Mouse (Mus musculus) heart, postnatal 4 days (tissue): ENCODE data around the gene Gm5431. TPM values are rescaled to one million over a fixed set of nuclear protein-coding genes. Genes with fewer than 3 reads are reported as not detected.

Experiments used
- DNase-seq: peaks from one replicate; pipeline ENCODE4 v3.0.0; 2021
- total RNA-seq, 2 experiments: library from RNA; stranded (reverse); gene quantifications; 2 replicates each; pipeline ENCODE4 v1.2.3; 2021

The Gm5431 gene
- total RNA-seq, 2 experiments from 2014 or later, result 0.26 to 0.38 TPM

DNA sequence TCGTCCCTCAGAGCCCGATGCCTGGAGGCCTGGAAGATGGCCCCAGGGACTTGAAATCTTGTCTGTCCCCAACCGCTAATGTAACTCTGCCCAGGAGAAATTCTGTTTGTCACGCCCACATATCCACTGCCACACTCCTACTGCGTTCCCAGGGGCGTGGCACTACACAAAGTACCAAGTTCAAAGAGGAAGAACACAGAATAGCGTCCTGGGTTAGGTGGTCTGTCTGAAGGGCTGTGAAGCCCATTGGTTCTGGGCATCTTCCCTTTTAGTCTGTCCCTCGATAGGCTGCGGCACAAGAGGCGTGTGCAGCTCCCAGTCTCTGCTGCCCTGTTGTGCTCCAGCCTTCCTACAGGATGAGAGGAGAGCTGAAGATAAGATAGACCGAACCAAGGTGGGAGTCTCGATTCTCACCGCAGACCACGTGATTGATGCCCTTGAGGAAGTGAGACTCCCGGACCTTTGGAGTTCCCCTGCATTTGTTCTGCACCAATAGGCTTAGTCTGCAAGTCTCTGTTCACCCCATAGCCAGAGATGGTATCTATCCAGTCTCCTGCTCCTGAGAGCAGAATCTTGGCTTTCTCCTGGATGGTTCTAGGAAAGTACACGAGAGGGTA is 63.7 kb downstream of the Gm5431 start:
- no peak for DNase-seq

Other genes with a start within 250 kb of the Gm5431 start
- gene Rack1, start 101.9 kb downstream of the Gm5431 start, total RNA-seq, result 100 to 1,000 TPM; 642 to 663 TPM
- 10 to 100 TPM; 36.0 to 40.1 TPM for gene Trim41, start 84.9 kb downstream of the Gm5431 start, total RNA-seq
- 1 to 10 TPM; 5.3 to 5.5 TPM for gene Trim7, start 76.1 kb downstream of the Gm5431 start, total RNA-seq
- 1 to 10 TPM; 4.8 to 5.1 TPM for gene Gm12184, start 75.6 kb downstream of the Gm5431 start, total RNA-seq
- gene Irgm1, start 30.5 kb downstream of the Gm5431 start, total RNA-seq, result 1 to 10 TPM; 6.2 to 7.6 TPM
- 1 to 10 TPM; 2.0 to 3.0 TPM for gene Psme2b, start 44.0 kb upstream of the Gm5431 start, total RNA-seq
- gene Olfr56, start 76.7 kb upstream of the Gm5431 start, total RNA-seq, result under 1 TPM in 1 of 2 experiments, not detected in 1; 0.18 TPM
- 1 to 10 TPM; 2.0 to 2.1 TPM for gene 9930111J21Rik1, start 77.2 kb upstream of the Gm5431 start, total RNA-seq
- under 1 TPM; 0.07 to 0.29 TPM for gene Gm12185, start 90.0 kb upstream of the Gm5431 start, total RNA-seq
- gene Tgtp1, start 92.0 kb upstream of the Gm5431 start, total RNA-seq, result under 1 TPM; 0.21 to 0.27 TPM
- 1 to 10 TPM; 3.6 to 3.9 TPM for gene 9930111J21Rik2, start 149.0 kb upstream of the Gm5431 start, total RNA-seq
- not detected for gene Tgtp2, start 162.0 kb upstream of the Gm5431 start, total RNA-seq
- gene Ifi47, start 174.4 kb upstream of the Gm5431 start, total RNA-seq, result 1 to 10 TPM; 1.4 to 1.6 TPM
- 1 to 10 TPM in 1 of 2 experiments, under 1 TPM in 1; 0.63 to 1.1 TPM for gene Olfr1396, start 212.7 kb upstream of the Gm5431 start, total RNA-seq
- not detected for gene Olfr1395, start 240.1 kb upstream of the Gm5431 start, total RNA-seq